Mouse (Mus musculus) liver, postnatal 0 days (tissue): Measurements from ENCODE around the gene Fads1. TPM values are rescaled to one million over a fixed set of nuclear protein-coding genes. Genes with fewer than 3 reads are reported as not detected.
A peak's percentile ranks its signal among the peaks of the same experiment; 100 is the strongest.

Experiments
- ATAC-seq: fragments of 200-750 bp; cut with Nextera tagmentation; 2 replicates; pipeline ENCODE4 v1.8.0; 2017; ENCODE audit warnings: mild to moderate bottlenecking, moderate library complexity
- DNase-seq: peaks from one replicate; pipeline ENCODE4 v3.0.0-alpha.2; 2016
- H3K27ac ChIP-seq: fragments of 300-500 bp; sonication (generic); 2 replicates; pipeline ENCODE4 v1.5.1; 2014; ENCODE audit warnings: antibody characterized with exemption, moderate library complexity, mild to moderate bottlenecking, low read depth
- H3K27me3 ChIP-seq: fragments of 300-500 bp; sonication (generic); 2 replicates; pipeline ENCODE4 v1.6.1; 2014; ENCODE audit warnings: low read length, control low read depth, mixed read lengths; ENCODE audit not compliant: insufficient read depth
- H3K36me3 ChIP-seq: fragments of 300-500 bp; sonication (generic); replicated peaks from 2 replicates; pipeline ENCODE4 v1.6.1; 2014; ENCODE audit warnings: mild to moderate bottlenecking, control low read depth, low read length, moderate library complexity, mixed read lengths; ENCODE audit not compliant: insufficient read depth
- H3K4me1 ChIP-seq: fragments of 300-500 bp; sonication (generic); 2 replicates; pipeline ENCODE4 v1.6.1; 2014; ENCODE audit warnings: antibody characterized with exemption, mild to moderate bottlenecking, control low read depth; ENCODE audit not compliant: insufficient read depth
- H3K4me2 ChIP-seq: fragments of 300-500 bp; sonication (generic); 2 replicates; pipeline ENCODE4 v1.6.1; 2014; ENCODE audit warnings: low read depth, mild to moderate bottlenecking, low read length, moderate library complexity, mixed read lengths
- H3K4me3 ChIP-seq: fragments of 300-500 bp; sonication (generic); 2 replicates; pipeline ENCODE4 v1.5.1; 2014; ENCODE audit warnings: low read depth, low read length
- H3K9ac ChIP-seq: fragments of 300-500 bp; sonication (generic); replicated peaks from 2 replicates; pipeline ENCODE4 v1.6.1; 2014; ENCODE audit warnings: mild to moderate bottlenecking, moderate library complexity
- H3K9me3 ChIP-seq: fragments of 300-500 bp; sonication (generic); 2 replicates; pipeline ENCODE4 v1.6.1; 2016; ENCODE audit warnings: mild to moderate bottlenecking, control low read depth, low read length, mixed read lengths
- CTCF ChIP-seq: sonication (generic); IDR thresholded peaks from 2 replicates; pipeline ENCODE4 v1.5.1; 2016; ENCODE audit warnings: antibody characterized with exemption, low read depth
- EP300 ChIP-seq: IDR thresholded peaks from 2 replicates; pipeline ENCODE4 v1.6.1; 2016; ENCODE audit warnings: antibody characterized with exemption, low read depth, mild to moderate bottlenecking
- WGBS: fragments of 180-500 bp; shearing (Covaris S2); extraction: QIAGEN DNeasy Blood & Tissue Kit; methylation state at CpG from one replicate; pipeline ENCODE4 v1.1.7; 2014; ENCODE audit not compliant: insufficient replicate concordance; 5-methylcytosine and 5-hydroxymethylcytosine counted together
- microRNA-seq: library from miRNA; unstranded; fragments of <30 nt; microRNA quantifications from one replicate; pipeline ENCODE4, GENCODE M21; 2016
- polyA plus RNA-seq: library from polyadenylated mRNA; unstranded; fragments of >200 nt; fragmentation: Nextera tagmentation; extraction: Ambion mirVana; gene quantifications from 2 replicates; pipeline ENCODE4 v1.2.1, GENCODE M21; 2015

Fads1 gene
- polyA plus RNA-seq, 1 experiment from 2014 or later = 97.1 TPM

- no peaks in the 10 kb centered on the region for H3K27me3 ChIP-seq
- H3K4me3 ChIP-seq = peak within 1 kb of the TSS; percentile 48
- ATAC-seq = peak; percentile 68
- peak within 1 kb of the TSS; percentile 2; the same call in 1 of the 2 replicates for H3K27ac ChIP-seq
- peak within 1 kb of the TSS; percentile 55 for H3K9ac ChIP-seq
- H3K4me2 ChIP-seq = peak within 1 kb of the TSS; percentile 86
- 8% methylated on average over 43 of the region's 43 CpGs for WGBS
- H3K4me1 ChIP-seq = peaks cover 17% of the 10 kb centered on the region
- no peaks in the 10 kb centered on the region for H3K9me3 ChIP-seq
- no peaks in the 10 kb centered on the region for H3K36me3 ChIP-seq
- DNase-seq = peak; percentile 89
- TF ChIP-seq EP300 = no peak
- TF ChIP-seq CTCF = peak; percentile 97
Measured at GRCm38 (mm10) chr19:10240654-10241305, 58.1 kb downstream of the Fads1 start, which contains the start of gene Myrf. Gene Myrf, minus strand, starts transcription at chr19:10240748.

- TF ChIP-seq CTCF (no peak), EP300 (no peak)
- peaks cover 14% of the 10 kb centered on the region for H3K4me1 ChIP-seq
- no peaks in the 10 kb centered on the region for H3K36me3 ChIP-seq
- ATAC-seq (no peak), DNase-seq (no peak)
- no peaks in the 10 kb centered on the region for H3K27me3 ChIP-seq
- 39% methylated on average over 8 of the region's 8 CpGs for WGBS
- H3K4me3 ChIP-seq = no peak overlapping the region
- H3K9me3 ChIP-seq = no peaks in the 10 kb centered on the region
- H3K27ac ChIP-seq = no peak overlapping the region
- no peak overlapping the region for H3K9ac ChIP-seq
- H3K4me2 ChIP-seq = no peak overlapping the region
Measured at GRCm38 (mm10) chr19:10242916-10243315, 60.2 kb downstream of the Fads1 start.

GRCm38 (mm10) chr19:10244183-10244582 lies 61.5 kb downstream of the Fads1 start:
- WGBS = 11% methylated on average over 3 of the region's 3 CpGs
- Histone ChIP-seq H3K4me3 (no peak overlapping the region), H3K27me3 (no peaks in the 10 kb centered on the region), H3K36me3 (no peaks in the 10 kb centered on the region), H3K9ac (no peak overlapping the region), H3K9me3 (no peaks in the 10 kb centered on the region), H3K4me1 (peaks cover 6% of the 10 kb centered on the region; the same call in 1 of the 2 replicates), H3K27ac (no peak overlapping the region), H3K4me2 (no peak overlapping the region)
- TF ChIP-seq CTCF = peak; percentile 78
- no peak for TF ChIP-seq EP300
- 0 out of 2 replicates have a peak, but pooled peaks have one; percentile 24 for ATAC-seq
- DNase-seq = peak; percentile 80

Small RNA genes lying within 50 kb of the gene (microRNA-seq; reads per million reads assigned to microRNA genes)
- 2.0 reads per million for gene Mir6993

Other genes starting within 250 kb of the Fads1 start
- 4,793 and 5,083 TPM in 2 replicates for gene Fth1, start 202.3 kb upstream of the Fads1 start, polyA plus RNA-seq
- gene Best1, start 181.3 kb upstream of the Fads1 start, polyA plus RNA-seq = 0.08 and 0.13 TPM in 2 replicates
- 74.9 and 80.9 TPM in 2 replicates for gene Rab3il1, start 181.2 kb upstream of the Fads1 start, polyA plus RNA-seq
- gene Fads3, start 141.3 kb upstream of the Fads1 start, polyA plus RNA-seq = 1.7 and 2.0 TPM in 2 replicates
- 203 and 216 TPM in 2 replicates for gene Fads2, start 81.1 kb upstream of the Fads1 start, polyA plus RNA-seq
- gene Tmem258, start 21.1 kb downstream of the Fads1 start, polyA plus RNA-seq = 183 and 195 TPM in 2 replicates
- gene Fen1, start 21.3 kb downstream of the Fads1 start, polyA plus RNA-seq = 59.4 and 67.0 TPM in 2 replicates
- 2.1 and 2.5 TPM in 2 replicates for gene Myrf, start 57.9 kb downstream of the Fads1 start, polyA plus RNA-seq
- gene Dagla, start 122.0 kb downstream of the Fads1 start, polyA plus RNA-seq = 0.21 and 0.28 TPM in 2 replicates
- gene Syt7, start 206.2 kb downstream of the Fads1 start, polyA plus RNA-seq = 0.04 and 0.24 TPM in 2 replicates